Mouse (Mus musculus): Measurements from ENCODE around the gene Bank1. TPM values are rescaled to one million over a fixed set of nuclear protein-coding genes. Genes with fewer than 3 reads are reported as not detected.

Gene Bank1
- polyA plus RNA-seq, 1 experiment from 2014 or later, result 0.33 TPM

- WGBS, result 88% methylated on average over 3 of the region's 3 CpGs
- no peak for ATAC-seq
- H3K4me1 ChIP-seq (ENCODE audit: control insufficient read depth, insufficient read depth, low read length), result no peaks in the 10 kb centered on the region
- no peak overlapping the region for H3K27ac ChIP-seq (ENCODE audit: low read length)
- no peak overlapping the region for H3K9ac ChIP-seq (ENCODE audit: low read depth, low read length)
- H3K4me2 ChIP-seq (ENCODE audit: low read length), result no peak overlapping the region
- H3K9me3 ChIP-seq (replicated peaks; ENCODE audit: control insufficient read depth, low read length, poor library complexity, severe bottlenecking), result no peaks in the 10 kb centered on the region
- H3K27me3 ChIP-seq (ENCODE audit: control insufficient read depth, insufficient read depth, low read depth, low read length), result no peaks in the 10 kb centered on the region
- H3K36me3 ChIP-seq (ENCODE audit: control insufficient read depth, insufficient read depth, low read length), result no peaks in the 10 kb centered on the region
- H3K4me3 ChIP-seq (ENCODE audit: low read depth, low read length), result no peak overlapping the region
Observed at GRCm38 (mm10) chr3:136238790-136239189, 87.1 kb downstream of the Bank1 start.

GRCm38 (mm10) chr3:136233507-136233906, 92.4 kb downstream of the Bank1 start:
- Histone ChIP-seq H3K9me3 (replicated peaks; ENCODE audit: control insufficient read depth, low read length, poor library complexity, severe bottlenecking) (no peaks in the 10 kb centered on the region), H3K27ac (ENCODE audit: low read length) (no peak overlapping the region), H3K27me3 (ENCODE audit: control insufficient read depth, insufficient read depth, low read depth, low read length) (no peaks in the 10 kb centered on the region), H3K9ac (ENCODE audit: low read depth, low read length) (no peak overlapping the region), H3K4me2 (ENCODE audit: low read length) (no peak overlapping the region), H3K4me3 (ENCODE audit: low read depth, low read length) (no peak overlapping the region), H3K36me3 (ENCODE audit: control insufficient read depth, insufficient read depth, low read length) (no peaks in the 10 kb centered on the region), H3K4me1 (ENCODE audit: control insufficient read depth, insufficient read depth, low read length) (no peaks in the 10 kb centered on the region)
- WGBS, result 78% methylated on average over 2 of the region's 2 CpGs
- no peak for ATAC-seq

- no peaks in the 10 kb centered on the region for H3K27me3 ChIP-seq (ENCODE audit: control insufficient read depth, insufficient read depth, low read depth, low read length)
- H3K9me3 ChIP-seq (replicated peaks; ENCODE audit: control insufficient read depth, low read length, poor library complexity, severe bottlenecking), result no peaks in the 10 kb centered on the region
- H3K9ac ChIP-seq (ENCODE audit: low read depth, low read length), result no peak overlapping the region
- no peak overlapping the region for H3K4me2 ChIP-seq (ENCODE audit: low read length)
- no peaks in the 10 kb centered on the region for H3K4me1 ChIP-seq (ENCODE audit: control insufficient read depth, insufficient read depth, low read length)
- H3K27ac ChIP-seq (ENCODE audit: low read length), result no peak overlapping the region
- 95% methylated on average over 3 of the region's 3 CpGs for WGBS
- H3K4me3 ChIP-seq (ENCODE audit: low read depth, low read length), result no peak overlapping the region
- no peaks in the 10 kb centered on the region for H3K36me3 ChIP-seq (ENCODE audit: control insufficient read depth, insufficient read depth, low read length)
- no peak for ATAC-seq
Observed at GRCm38 (mm10) chr3:136230602-136231151, 95.2 kb downstream of the Bank1 start.

- H3K9ac ChIP-seq (ENCODE audit: low read depth, low read length), result no peak overlapping the region
- no peak overlapping the region for H3K27ac ChIP-seq (ENCODE audit: low read length)
- no peaks in the 10 kb centered on the region for H3K27me3 ChIP-seq (ENCODE audit: control insufficient read depth, insufficient read depth, low read depth, low read length)
- H3K4me3 ChIP-seq (ENCODE audit: low read depth, low read length), result no peak overlapping the region
- no peaks in the 10 kb centered on the region for H3K9me3 ChIP-seq (replicated peaks; ENCODE audit: control insufficient read depth, low read length, poor library complexity, severe bottlenecking)
- WGBS, result 56% methylated on average over 1 of the region's 1 CpGs
- H3K4me1 ChIP-seq (ENCODE audit: control insufficient read depth, insufficient read depth, low read length), result peaks cover 3% of the 10 kb centered on the region; the same call in 1 of the 2 replicates
- no peak overlapping the region for H3K4me2 ChIP-seq (ENCODE audit: low read length)
- no peaks in the 10 kb centered on the region for H3K36me3 ChIP-seq (ENCODE audit: control insufficient read depth, insufficient read depth, low read length)
- 0 out of 2 replicates have a peak, but pooled peaks have one; percentile 54 for ATAC-seq
Observed at GRCm38 (mm10) chr3:136189661-136190228, 136.1 kb downstream of the Bank1 start.

- no peaks in the 10 kb centered on the region for H3K27me3 ChIP-seq (ENCODE audit: control insufficient read depth, insufficient read depth, low read depth, low read length)
- peaks cover 3% of the 10 kb centered on the region; the same call in 1 of the 2 replicates for H3K4me1 ChIP-seq (ENCODE audit: control insufficient read depth, insufficient read depth, low read length)
- H3K27ac ChIP-seq (ENCODE audit: low read length), result no peak overlapping the region
- 60% methylated on average over 3 of the region's 3 CpGs for whole genome bisulfite sequencing
- no peaks in the 10 kb centered on the region for H3K9me3 ChIP-seq (replicated peaks; ENCODE audit: control insufficient read depth, low read length, poor library complexity, severe bottlenecking)
- H3K4me2 ChIP-seq (ENCODE audit: low read length), result no peak overlapping the region
- no peaks in the 10 kb centered on the region for H3K36me3 ChIP-seq (ENCODE audit: control insufficient read depth, insufficient read depth, low read length)
- no peak overlapping the region for H3K4me3 ChIP-seq (ENCODE audit: low read depth, low read length)
- ATAC-seq, result peak; percentile 81
- H3K9ac ChIP-seq (ENCODE audit: low read depth, low read length), result no peak overlapping the region
Observed at GRCm38 (mm10) chr3:136186548-136187113, 139.2 kb downstream of the Bank1 start.

GRCm38 (mm10) chr3:136171631-136172030, 154.2 kb downstream of the Bank1 start:
- no peak for ATAC-seq

GRCm38 (mm10) chr3:136168071-136168470, 157.8 kb downstream of the Bank1 start:
- H3K4me1 ChIP-seq (ENCODE audit: control insufficient read depth, insufficient read depth, low read length), result no peaks in the 10 kb centered on the region
- no peaks in the 10 kb centered on the region for H3K36me3 ChIP-seq (ENCODE audit: control insufficient read depth, insufficient read depth, low read length)
- H3K27me3 ChIP-seq (ENCODE audit: control insufficient read depth, insufficient read depth, low read depth, low read length), result no peaks in the 10 kb centered on the region
- no peak overlapping the region for H3K27ac ChIP-seq (ENCODE audit: low read length)
- H3K4me2 ChIP-seq (ENCODE audit: low read length), result no peak overlapping the region
- no peak overlapping the region for H3K9ac ChIP-seq (ENCODE audit: low read depth, low read length)
- WGBS, result 23% methylated on average over 4 of the region's 4 CpGs
- no peak overlapping the region for H3K4me3 ChIP-seq (ENCODE audit: low read depth, low read length)
- no peaks in the 10 kb centered on the region for H3K9me3 ChIP-seq (replicated peaks; ENCODE audit: control insufficient read depth, low read length, poor library complexity, severe bottlenecking)
- ATAC-seq, result no peak

More at GRCm38 (mm10) chr3:136171631-136172030, 154.2 kb downstream of the Bank1 start:
- Histone ChIP-seq H3K9ac (ENCODE audit: low read depth, low read length) (no peak overlapping the region), H3K4me3 (ENCODE audit: low read depth, low read length) (no peak overlapping the region), H3K27me3 (ENCODE audit: control insufficient read depth, insufficient read depth, low read depth, low read length) (no peaks in the 10 kb centered on the region), H3K4me1 (ENCODE audit: control insufficient read depth, insufficient read depth, low read length) (no peaks in the 10 kb centered on the region), H3K4me2 (ENCODE audit: low read length) (no peak overlapping the region), H3K9me3 (replicated peaks; ENCODE audit: control insufficient read depth, low read length, poor library complexity, severe bottlenecking) (no peaks in the 10 kb centered on the region; the same call in 1 of the 2 replicates), H3K36me3 (ENCODE audit: control insufficient read depth, insufficient read depth, low read length) (no peaks in the 10 kb centered on the region), H3K27ac (ENCODE audit: low read length) (no peak overlapping the region)

- H3K4me1 ChIP-seq (ENCODE audit: control insufficient read depth, insufficient read depth, low read length), result no peaks in the 10 kb centered on the region
- no peak overlapping the region for H3K27ac ChIP-seq (ENCODE audit: low read length)
- no peak overlapping the region for H3K4me2 ChIP-seq (ENCODE audit: low read length)
- H3K27me3 ChIP-seq (ENCODE audit: control insufficient read depth, insufficient read depth, low read depth, low read length), result no peaks in the 10 kb centered on the region
- H3K4me3 ChIP-seq (ENCODE audit: low read depth, low read length), result no peak overlapping the region
- H3K9ac ChIP-seq (ENCODE audit: low read depth, low read length), result no peak overlapping the region
- 98% methylated on average over 4 of the region's 4 CpGs for WGBS
- ATAC-seq, result no peak
- H3K36me3 ChIP-seq (ENCODE audit: control insufficient read depth, insufficient read depth, low read length), result no peaks in the 10 kb centered on the region
- no peaks in the 10 kb centered on the region for H3K9me3 ChIP-seq (replicated peaks; ENCODE audit: control insufficient read depth, low read length, poor library complexity, severe bottlenecking)
Observed at GRCm38 (mm10) chr3:136166671-136167070, 159.2 kb downstream of the Bank1 start.

- ATAC-seq, result no peak
- Histone ChIP-seq H3K4me1 (ENCODE audit: control insufficient read depth, insufficient read depth, low read length) (no peaks in the 10 kb centered on the region), H3K36me3 (ENCODE audit: control insufficient read depth, insufficient read depth, low read length) (no peaks in the 10 kb centered on the region), H3K4me3 (ENCODE audit: low read depth, low read length) (no peak overlapping the region), H3K27me3 (ENCODE audit: control insufficient read depth, insufficient read depth, low read depth, low read length) (no peaks in the 10 kb centered on the region), H3K9ac (ENCODE audit: low read depth, low read length) (no peak overlapping the region), H3K4me2 (ENCODE audit: low read length) (no peak overlapping the region), H3K27ac (ENCODE audit: low read length) (no peak overlapping the region), H3K9me3 (replicated peaks; ENCODE audit: control insufficient read depth, low read length, poor library complexity, severe bottlenecking) (no peaks in the 10 kb centered on the region)
- 88% methylated on average over 2 of the region's 2 CpGs for WGBS
Observed at GRCm38 (mm10) chr3:136166033-136166361, 159.9 kb downstream of the Bank1 start.
